Mouse (Mus musculus): ENCODE data around the gene Grip1. TPM values are rescaled to one million over a fixed set of nuclear protein-coding genes. Genes with fewer than 3 reads are reported as not detected.

Grip1 gene
- total and polyA plus RNA-seq, 2 experiments from 2014 or later = 0.38 to 0.67 TPM

GRCm38 (mm10) chr10:120133697-120134096 lies 680.1 kb downstream of the Grip1 start:
- H3K27ac ChIP-seq (ENCODE audit: low read depth) = no peak overlapping the region
- 58% methylated on average over 11 of the region's 11 CpGs for WGBS
- TF ChIP-seq EP300 (IDR thresholded peaks at IDR 0.05; ENCODE audit: low read depth) (no peak), CTCF (IDR thresholded peaks at IDR 0.05; ENCODE audit: low read depth) (no peak)
- DNase-seq (ENCODE audit: low spot score) (no peak), ATAC-seq (ENCODE audit: insufficient read depth, low read depth) (no peak)
- H3K9me3 ChIP-seq (replicated peaks; ENCODE audit: control insufficient read depth, low read length) = no peaks in the 10 kb centered on the region
- H3K9ac ChIP-seq (replicated peaks; ENCODE audit: low read depth, low read length) = no peak overlapping the region
- no peaks in the 10 kb centered on the region for H3K27me3 ChIP-seq (ENCODE audit: control insufficient read depth, insufficient read depth, low read length)
- H3K36me3 ChIP-seq (replicated peaks; ENCODE audit: control insufficient read depth, insufficient read depth, low read length) = no peaks in the 10 kb centered on the region
- H3K4me2 ChIP-seq (ENCODE audit: low read depth, low read length) = no peak overlapping the region
- no peaks in the 10 kb centered on the region for H3K4me1 ChIP-seq (ENCODE audit: control insufficient read depth, insufficient read depth)
- H3K4me3 ChIP-seq (ENCODE audit: low read depth, low read length) = no peak overlapping the region

GRCm38 (mm10) chr10:120136020-120136562 lies 682.5 kb downstream of the Grip1 start:
- no peaks in the 10 kb centered on the region for H3K9me3 ChIP-seq (replicated peaks; ENCODE audit: control insufficient read depth, low read length)
- no peak overlapping the region for H3K27ac ChIP-seq (ENCODE audit: low read depth)
- no peak for ATAC-seq (ENCODE audit: insufficient read depth, low read depth)
- TF ChIP-seq EP300 (IDR thresholded peaks at IDR 0.05; ENCODE audit: low read depth) (no peak), CTCF (IDR thresholded peaks at IDR 0.05; ENCODE audit: low read depth) (no peak)
- H3K27me3 ChIP-seq (ENCODE audit: control insufficient read depth, insufficient read depth, low read length) = no peaks in the 10 kb centered on the region
- whole genome bisulfite sequencing = 78% methylated on average over 12 of the region's 12 CpGs
- no peak overlapping the region for H3K4me3 ChIP-seq (ENCODE audit: low read depth, low read length)
- no peak overlapping the region for H3K4me2 ChIP-seq (ENCODE audit: low read depth, low read length)
- no peak overlapping the region for H3K9ac ChIP-seq (replicated peaks; ENCODE audit: low read depth, low read length)
- no peaks in the 10 kb centered on the region for H3K4me1 ChIP-seq (ENCODE audit: control insufficient read depth, insufficient read depth)
- DNase-seq (ENCODE audit: low spot score) = no peak
- H3K36me3 ChIP-seq (replicated peaks; ENCODE audit: control insufficient read depth, insufficient read depth, low read length) = no peaks in the 10 kb centered on the region

Other genes starting within 250 kb of the Grip1 start
- gene Cand1, start 213.8 kb upstream of the Grip1 start, total RNA-seq (2014; rRNA removed; ENCODE audit: low replicate concordance) = 41.6 and 76.8 TPM in 2 replicates
- 15.4 and 19.4 TPM in 2 replicates for gene Cand1, start 213.8 kb upstream of the Grip1 start, polyA plus RNA-seq (2015; fragmentation: Nextera tagmentation; extraction: Ambion mirVana)

Data from heart, postnatal 0 days (tissue).